Mouse (Mus musculus): ENCODE measurements around the gene Ppp1r15a. TPM values are rescaled to one million over a fixed set of nuclear protein-coding genes. Genes with fewer than 3 reads are reported as not detected.

Gene Ppp1r15a
- total and polyA plus RNA-seq, 3 experiments = 11.7 to 37.1 (median 13.9) TPM

Other genes starting within 250 kb of the Ppp1r15a start
Only the 20 nearest of the 34 such genes appear.
- 197 and 229 TPM in 2 replicates for gene Snrnp70, start 130.5 kb downstream of the Ppp1r15a start, total RNA-seq (2012; rRNA removed)
- 182 and 212 TPM in 2 replicates for gene Snrnp70, start 130.5 kb downstream of the Ppp1r15a start, total RNA-seq (2014; rRNA removed)
- gene Snrnp70, start 130.5 kb downstream of the Ppp1r15a start, polyA plus RNA-seq (2012; ENCODE audit: insufficient read length, low read depth) = 457 and 499 TPM in 2 replicates
- gene Kcna7, start 120.6 kb downstream of the Ppp1r15a start, total RNA-seq (2012; rRNA removed) = 2.1 and 3.2 TPM in 2 replicates
- gene Kcna7, start 120.6 kb downstream of the Ppp1r15a start, total RNA-seq (2014; rRNA removed) = 0.16 and 0.23 TPM in 2 replicates
- 0.22 and 0.39 TPM in 2 replicates for gene Kcna7, start 120.6 kb downstream of the Ppp1r15a start, polyA plus RNA-seq (2012; ENCODE audit: insufficient read length, low read depth)
- gene Ntf5, start 112.6 kb downstream of the Ppp1r15a start, total RNA-seq (2012; rRNA removed) = 0.71 and 1.5 TPM in 2 replicates
- gene Ntf5, start 112.6 kb downstream of the Ppp1r15a start, total RNA-seq (2014; rRNA removed) = 0.23 and 0.43 TPM in 2 replicates
- 0.59 and 0.65 TPM in 2 replicates for gene Ntf5, start 112.6 kb downstream of the Ppp1r15a start, polyA plus RNA-seq (2012; ENCODE audit: insufficient read length, low read depth)
- gene Lhb, start 105.4 kb downstream of the Ppp1r15a start, total RNA-seq (2012; rRNA removed) = not detected in 2 replicates
- not detected in 2 replicates for gene Lhb, start 105.4 kb downstream of the Ppp1r15a start, total RNA-seq (2014; rRNA removed)
- gene Lhb, start 105.4 kb downstream of the Ppp1r15a start, polyA plus RNA-seq (2012; ENCODE audit: insufficient read length, low read depth) = not detected in 2 replicates
- 13.2 and 27.2 TPM in 2 replicates for gene Gys1, start 91.4 kb downstream of the Ppp1r15a start, total RNA-seq (2012; rRNA removed)
- gene Gys1, start 91.4 kb downstream of the Ppp1r15a start, total RNA-seq (2014; rRNA removed) = 11.9 and 14.0 TPM in 2 replicates
- gene Gys1, start 91.4 kb downstream of the Ppp1r15a start, polyA plus RNA-seq (2012; ENCODE audit: insufficient read length, low read depth) = 20.9 and 23.9 TPM in 2 replicates
- 224 and 253 TPM in 2 replicates for gene Ruvbl2, start 88.2 kb downstream of the Ppp1r15a start, total RNA-seq (2012; rRNA removed)
- gene Ruvbl2, start 88.2 kb downstream of the Ppp1r15a start, total RNA-seq (2014; rRNA removed) = 229 and 267 TPM in 2 replicates
- 253 and 277 TPM in 2 replicates for gene Ruvbl2, start 88.2 kb downstream of the Ppp1r15a start, polyA plus RNA-seq (2012; ENCODE audit: insufficient read length, low read depth)
- 142 and 164 TPM in 2 replicates for gene Ftl1, start 66.4 kb downstream of the Ppp1r15a start, total RNA-seq (2012; rRNA removed)
- 790 and 1,027 TPM in 2 replicates for gene Ftl1, start 66.4 kb downstream of the Ppp1r15a start, total RNA-seq (2014; rRNA removed)
- 31.2 and 60.3 TPM in 2 replicates for gene Ftl1, start 66.4 kb downstream of the Ppp1r15a start, polyA plus RNA-seq (2012; ENCODE audit: insufficient read length, low read depth)
- gene Bax, start 59.4 kb downstream of the Ppp1r15a start, total RNA-seq (2012; rRNA removed) = 232 and 233 TPM in 2 replicates
- gene Bax, start 59.4 kb downstream of the Ppp1r15a start, total RNA-seq (2014; rRNA removed) = 185 and 195 TPM in 2 replicates
- 273 and 321 TPM in 2 replicates for gene Bax, start 59.4 kb downstream of the Ppp1r15a start, polyA plus RNA-seq (2012; ENCODE audit: insufficient read length, low read depth)
- 0.13 and 0.17 TPM in 2 replicates for gene Tulp2, start 44.4 kb downstream of the Ppp1r15a start, total RNA-seq (2012; rRNA removed)
- not detected in 2 replicates for gene Tulp2, start 44.4 kb downstream of the Ppp1r15a start, total RNA-seq (2014; rRNA removed)
- gene Tulp2, start 44.4 kb downstream of the Ppp1r15a start, polyA plus RNA-seq (2012; ENCODE audit: insufficient read length, low read depth) = not detected in 2 replicates
- gene Gm45808, start 39.5 kb downstream of the Ppp1r15a start, total RNA-seq (2012; rRNA removed) = 5.0 and 5.7 TPM in 2 replicates
- gene Gm45808, start 39.5 kb downstream of the Ppp1r15a start, total RNA-seq (2014; rRNA removed) = 0.85 and 1.3 TPM in 2 replicates
- 2.2 TPM in 1 of 2 replicates, not detected in the other for gene Gm45808, start 39.5 kb downstream of the Ppp1r15a start, polyA plus RNA-seq (2012; ENCODE audit: insufficient read length, low read depth)
- 5.9 and 6.4 TPM in 2 replicates for gene Dhdh, start 37.5 kb downstream of the Ppp1r15a start, total RNA-seq (2012; rRNA removed)
- 7.1 and 7.2 TPM in 2 replicates for gene Dhdh, start 37.5 kb downstream of the Ppp1r15a start, total RNA-seq (2014; rRNA removed)
- gene Dhdh, start 37.5 kb downstream of the Ppp1r15a start, polyA plus RNA-seq (2012; ENCODE audit: insufficient read length, low read depth) = 15.3 and 18.0 TPM in 2 replicates
- 83.4 and 92.6 TPM in 2 replicates for gene Nucb1, start 15.9 kb downstream of the Ppp1r15a start, total RNA-seq (2012; rRNA removed)
- gene Nucb1, start 15.9 kb downstream of the Ppp1r15a start, total RNA-seq (2014; rRNA removed) = 40.8 and 46.2 TPM in 2 replicates
- 90.4 and 129 TPM in 2 replicates for gene Nucb1, start 15.9 kb downstream of the Ppp1r15a start, polyA plus RNA-seq (2012; ENCODE audit: insufficient read length, low read depth)
- gene Plekha4, start 62 bp upstream of the Ppp1r15a start, total RNA-seq (2012; rRNA removed) = 0.25 TPM in 2 replicates
- gene Plekha4, start 62 bp upstream of the Ppp1r15a start, total RNA-seq (2014; rRNA removed) = 0.28 TPM in 1 of 2 replicates, not detected in the other
- 0.90 and 1.3 TPM in 2 replicates for gene Plekha4, start 62 bp upstream of the Ppp1r15a start, polyA plus RNA-seq (2012; ENCODE audit: insufficient read length, low read depth)
- gene Hsd17b14, start 28.6 kb upstream of the Ppp1r15a start, total RNA-seq (2012; rRNA removed) = not detected in 2 replicates
- gene Hsd17b14, start 28.6 kb upstream of the Ppp1r15a start, total RNA-seq (2014; rRNA removed) = not detected in 2 replicates
- 1.5 and 2.3 TPM in 2 replicates for gene Hsd17b14, start 28.6 kb upstream of the Ppp1r15a start, polyA plus RNA-seq (2012; ENCODE audit: insufficient read length, low read depth)
- 30.9 and 36.6 TPM in 2 replicates for gene Bcat2, start 43.9 kb upstream of the Ppp1r15a start, total RNA-seq (2012; rRNA removed)
- 12.9 and 13.5 TPM in 2 replicates for gene Bcat2, start 43.9 kb upstream of the Ppp1r15a start, total RNA-seq (2014; rRNA removed)
- gene Bcat2, start 43.9 kb upstream of the Ppp1r15a start, polyA plus RNA-seq (2012; ENCODE audit: insufficient read length, low read depth) = 56.9 and 65.6 TPM in 2 replicates
- gene Fgf21, start 89.2 kb upstream of the Ppp1r15a start, total RNA-seq (2012; rRNA removed) = 0.38 and 0.51 TPM in 2 replicates
- 0.72 and 0.86 TPM in 2 replicates for gene Fgf21, start 89.2 kb upstream of the Ppp1r15a start, total RNA-seq (2014; rRNA removed)
- 0.41 and 0.44 TPM in 2 replicates for gene Fgf21, start 89.2 kb upstream of the Ppp1r15a start, polyA plus RNA-seq (2012; ENCODE audit: insufficient read length, low read depth)
- 1.3 and 6.4 TPM in 2 replicates for gene Fut1, start 91.0 kb upstream of the Ppp1r15a start, total RNA-seq (2012; rRNA removed)
- 1.8 and 2.5 TPM in 2 replicates for gene Fut1, start 91.0 kb upstream of the Ppp1r15a start, total RNA-seq (2014; rRNA removed)
- gene Fut1, start 91.0 kb upstream of the Ppp1r15a start, polyA plus RNA-seq (2012; ENCODE audit: insufficient read length, low read depth) = 2.4 and 2.5 TPM in 2 replicates
- gene Izumo1, start 95.5 kb upstream of the Ppp1r15a start, total RNA-seq (2012; rRNA removed) = 0.08 and 0.21 TPM in 2 replicates
- gene Izumo1, start 95.5 kb upstream of the Ppp1r15a start, total RNA-seq (2014; rRNA removed) = 0.16 and 0.17 TPM in 2 replicates
- 0.34 and 0.44 TPM in 2 replicates for gene Izumo1, start 95.5 kb upstream of the Ppp1r15a start, polyA plus RNA-seq (2012; ENCODE audit: insufficient read length, low read depth)
- gene Rasip1, start 101.2 kb upstream of the Ppp1r15a start, total RNA-seq (2012; rRNA removed) = 2.4 and 2.9 TPM in 2 replicates
- 0.46 and 0.55 TPM in 2 replicates for gene Rasip1, start 101.2 kb upstream of the Ppp1r15a start, total RNA-seq (2014; rRNA removed)
- 0.76 and 0.77 TPM in 2 replicates for gene Rasip1, start 101.2 kb upstream of the Ppp1r15a start, polyA plus RNA-seq (2012; ENCODE audit: insufficient read length, low read depth)
- gene Mamstr, start 113.7 kb upstream of the Ppp1r15a start, total RNA-seq (2012; rRNA removed) = 0.04 and 0.17 TPM in 2 replicates
- gene Mamstr, start 113.7 kb upstream of the Ppp1r15a start, total RNA-seq (2014; rRNA removed) = not detected in 2 replicates
- gene Mamstr, start 113.7 kb upstream of the Ppp1r15a start, polyA plus RNA-seq (2012; ENCODE audit: insufficient read length, low read depth) = 0.16 and 0.31 TPM in 2 replicates

Data from CH12.LX (cell line).